Mouse (Mus musculus): ENCODE results near the gene Mgmt.

DNA sequence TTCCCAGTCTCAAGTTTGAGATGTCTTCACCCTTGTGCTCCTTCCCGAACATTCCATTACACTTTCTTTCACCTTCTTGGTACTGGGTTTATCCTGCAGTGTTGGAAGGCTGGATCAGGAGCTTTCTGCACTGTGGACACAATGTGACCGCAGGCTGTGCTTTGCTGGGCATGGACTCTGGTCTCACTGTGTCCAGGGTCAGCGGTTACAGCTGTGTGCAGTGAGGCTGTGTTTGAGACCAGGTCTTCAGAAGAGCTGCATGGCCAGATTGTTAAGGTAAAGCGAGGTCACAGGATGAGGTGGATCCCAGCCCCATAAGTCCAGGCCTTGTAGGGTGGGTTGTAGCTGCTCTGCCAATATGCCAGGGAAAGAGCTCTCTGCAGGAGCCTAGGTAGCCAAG lies 18.5 kb downstream of the Mgmt start:
- no peak for TF ChIP-seq CTCF (IDR thresholded peaks at IDR 0.05; ENCODE audit: low read depth, low read length)
- TF ChIP-seq POLR2A (IDR thresholded peaks at IDR 0.05; ENCODE audit: borderline replicate concordance, low read depth, low read length) = no peak

Data from bone marrow macrophage, adult 2 months (primary cell).